Mouse (Mus musculus): ENCODE data around the gene Large2. TPM values are rescaled to one million over a fixed set of nuclear protein-coding genes. Genes with fewer than 3 reads are reported as not detected.
A peak's percentile ranks its signal among the peaks of the same experiment; 100 is the strongest.
"Not testable (repeated sequence)": the region's sequence is repeated elsewhere in the genome, so short reads cannot be mapped to it uniquely, and the experiment has no call there.

The Large2 gene
- total RNA-seq (2021) = under 1 TPM in 1 of 2 experiments, not detected in 1; 0.41 TPM
- long read RNA-seq, experiment 1, partial matches to known transcripts = 0 of 1 reads
- long read RNA-seq, experiment 1, other reads (novel, unspliced or antisense) = 1 of 1 reads
- long read RNA-seq, experiment 2 = 0 reads

DNA sequence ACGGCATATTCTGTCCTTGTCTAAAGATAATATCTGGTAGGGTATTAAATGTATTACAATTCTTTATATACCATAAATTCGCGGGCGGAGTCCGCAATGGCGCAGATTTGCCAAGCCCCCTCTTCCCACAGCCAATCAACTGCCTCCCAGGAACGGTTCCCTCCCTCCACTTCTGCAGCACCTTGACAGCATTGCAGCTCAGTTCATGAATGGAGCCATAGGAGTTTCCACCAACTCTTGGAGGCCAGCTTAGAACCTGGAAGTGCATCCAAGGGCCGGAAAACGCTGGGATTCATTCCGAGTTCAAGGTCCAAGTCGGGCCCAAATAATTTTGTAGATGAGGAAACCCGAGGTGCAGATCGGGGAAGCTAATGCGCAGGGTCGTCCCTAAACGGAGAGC is at the start of gene Large2, which contains the start of gene Pex16:
Large2 (minus strand) TSS at position 356 of the 400 bp plus-strand sequence.
Pex16 (plus strand) TSS at position 163 of the 400 bp plus-strand sequence.
- DNase-seq = peak; percentile 51 to 59

- peak; percentile 97 to 98 for DNase-seq
These were observed 49.2 kb upstream of the Large2 start for GRCm38 (mm10) chr2:92423702-92424461.

GRCm38 (mm10) chr2:92423156-92423555 is 48.5 kb upstream of the Large2 start:
- no peak for DNase-seq

- DNase-seq = peak in 1 of 2 experiments; percentile 32
These were observed 47.9 kb upstream of the Large2 start for GRCm38 (mm10) chr2:92422388-92423135.

GRCm38 (mm10) chr2:92421723-92422387 is 47.2 kb upstream of the Large2 start:
- peak; percentile 50 to 61 for DNase-seq

DNA sequence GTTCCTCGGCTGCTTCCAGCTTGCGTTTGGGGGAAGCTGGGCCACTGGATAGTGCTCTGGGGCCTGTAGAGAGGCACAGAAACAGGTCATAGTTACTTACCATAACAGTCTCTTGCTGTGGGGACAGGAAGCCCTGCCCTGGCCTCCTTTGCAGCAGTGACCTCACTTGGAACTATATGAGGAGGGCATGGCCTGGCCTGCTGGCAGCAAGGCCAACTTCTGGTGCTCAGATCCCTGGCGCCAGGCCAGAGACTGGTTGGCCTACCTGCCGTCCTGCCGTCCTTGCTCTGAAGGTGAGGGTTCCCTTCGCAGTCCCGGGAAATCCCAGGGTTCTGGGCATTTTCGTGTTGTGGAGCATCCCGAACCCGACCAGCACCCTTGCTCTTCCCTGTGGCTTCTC is 37.0 kb upstream of the Large2 start:
- peak in 1 of 2 experiments; percentile 32 for DNase-seq

GRCm38 (mm10) chr2:92408309-92409045 is 33.8 kb upstream of the Large2 start:
- no peak for DNase-seq

DNA sequence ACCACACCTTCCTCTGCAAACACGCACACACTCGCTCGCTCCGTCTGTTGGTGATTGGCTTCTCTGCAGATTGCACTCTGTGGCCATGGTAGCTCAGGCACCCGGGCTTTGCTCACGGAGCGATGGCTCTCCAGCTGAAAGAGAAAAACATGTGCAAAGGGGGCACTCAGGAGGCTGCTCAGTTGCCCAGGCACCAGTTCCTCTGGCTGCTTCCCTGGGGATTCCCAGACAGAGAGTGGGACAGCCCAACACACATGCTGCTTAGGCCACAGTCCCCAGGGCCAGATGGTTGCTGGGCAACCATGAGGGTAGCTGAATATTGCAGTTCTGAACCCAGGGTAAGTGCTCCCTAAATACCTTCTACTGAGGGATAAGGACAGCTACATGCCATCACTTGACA is 31.0 kb upstream of the Large2 start:
- no peak for DNase-seq

DNA sequence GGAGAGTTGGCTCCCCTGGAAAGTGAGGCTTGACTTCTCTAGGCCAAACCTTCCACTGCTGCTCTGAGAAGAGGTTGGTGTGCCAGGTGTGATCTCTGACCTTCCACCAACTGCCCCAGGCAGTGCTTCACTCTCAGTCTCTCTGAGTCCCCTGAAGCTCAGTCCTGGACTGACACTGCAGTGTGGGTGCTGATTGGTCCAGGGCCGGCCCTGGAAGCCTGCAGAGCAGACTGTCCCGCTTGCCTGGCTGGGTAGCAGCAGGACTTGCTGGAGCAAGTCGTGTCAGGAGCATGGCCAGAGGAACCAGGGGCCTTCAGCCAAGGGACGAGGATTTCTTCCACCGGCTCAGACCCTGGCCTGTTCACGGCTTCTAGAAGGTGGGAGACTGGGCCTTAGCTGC is 30.1 kb upstream of the Large2 start:
- no peak for DNase-seq

GRCm38 (mm10) chr2:92403776-92404319 is 29.2 kb upstream of the Large2 start:
- no peak for DNase-seq

- DNase-seq = no peak
These were observed 28.1 kb upstream of the Large2 start for GRCm38 (mm10) chr2:92402591-92403326.

DNA sequence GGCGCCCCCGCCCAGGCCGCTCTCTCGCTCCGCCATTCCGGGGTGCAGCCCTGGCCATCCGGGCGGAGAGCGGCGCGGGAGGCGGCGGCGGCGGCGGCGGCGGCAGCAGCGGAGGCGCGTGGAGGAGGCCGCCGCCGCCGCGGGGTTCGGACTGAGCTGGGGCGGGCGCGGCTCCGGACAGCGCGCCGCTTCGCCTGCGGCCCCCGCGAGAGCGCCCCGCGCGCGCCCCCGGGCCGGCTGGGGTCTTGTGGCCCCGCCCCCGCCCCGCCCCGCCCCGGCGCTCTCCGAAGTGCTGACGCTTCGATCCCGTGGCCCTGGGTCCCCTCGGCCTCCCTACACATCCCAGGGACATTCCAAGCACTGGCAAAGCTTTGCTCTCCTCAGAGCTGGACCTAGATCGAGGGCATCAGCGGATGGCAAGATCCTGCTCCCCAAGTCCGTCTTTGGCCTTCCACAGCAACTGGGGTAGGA is 26.5 kb upstream of the Large2 start, which contains the start of gene Mapk8ip1:
Mapk8ip1 (minus strand) TSS at position 173 of the 471 bp plus-strand sequence.
- no peak for DNase-seq

DNA sequence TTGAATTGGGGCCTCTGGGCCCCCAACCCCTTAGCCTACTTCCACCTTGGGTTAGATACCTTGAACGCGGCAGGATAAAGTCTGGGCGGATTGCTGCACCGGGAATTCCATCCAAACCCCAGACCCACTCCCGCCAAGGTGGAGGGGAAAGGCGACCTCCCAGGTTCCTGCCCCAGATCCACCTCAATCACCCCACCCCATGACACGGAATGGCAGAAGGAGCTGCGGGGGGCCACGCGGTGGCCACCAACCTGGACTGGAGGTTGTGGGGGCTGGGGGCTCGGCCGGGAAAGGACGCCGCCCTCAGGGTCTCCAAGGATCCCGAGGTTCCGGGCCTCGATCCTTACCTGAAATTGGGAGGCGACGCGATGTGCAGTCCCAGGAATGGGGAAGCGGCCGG is 26.0 kb upstream of the Large2 start:
- no peak for DNase-seq

GRCm38 (mm10) chr2:92399877-92400276 is 25.2 kb upstream of the Large2 start:
- not testable (repeated sequence) for DNase-seq

DNA sequence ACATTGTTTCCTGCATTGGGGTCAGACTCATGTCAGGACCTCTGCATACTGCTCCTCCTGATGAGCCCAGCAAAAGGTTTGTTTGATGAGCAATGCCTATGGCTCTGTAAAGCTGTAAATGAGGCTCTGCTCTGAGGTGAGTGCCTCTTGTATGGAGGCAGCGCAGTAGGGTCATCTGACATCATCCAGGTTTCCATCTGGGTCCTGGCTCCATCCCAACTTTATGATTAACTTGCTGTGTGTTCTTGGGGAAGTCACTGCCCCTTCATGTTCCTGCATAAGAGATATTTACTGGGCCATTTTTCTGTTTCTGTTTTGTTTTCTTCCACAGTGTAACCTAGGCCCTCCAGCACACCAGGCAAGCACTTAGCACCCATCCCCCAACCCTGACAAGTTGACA is 22.8 kb upstream of the Large2 start:
- no peak for DNase-seq

- DNase-seq = no peak
These were observed 20.9 kb upstream of the Large2 start for GRCm38 (mm10) chr2:92395535-92395934.

- DNase-seq = no peak
These were observed 17.9 kb upstream of the Large2 start for GRCm38 (mm10) chr2:92392318-92393264.

- no peak for DNase-seq
These were observed 17.1 kb upstream of the Large2 start for GRCm38 (mm10) chr2:92391703-92392317.

DNA sequence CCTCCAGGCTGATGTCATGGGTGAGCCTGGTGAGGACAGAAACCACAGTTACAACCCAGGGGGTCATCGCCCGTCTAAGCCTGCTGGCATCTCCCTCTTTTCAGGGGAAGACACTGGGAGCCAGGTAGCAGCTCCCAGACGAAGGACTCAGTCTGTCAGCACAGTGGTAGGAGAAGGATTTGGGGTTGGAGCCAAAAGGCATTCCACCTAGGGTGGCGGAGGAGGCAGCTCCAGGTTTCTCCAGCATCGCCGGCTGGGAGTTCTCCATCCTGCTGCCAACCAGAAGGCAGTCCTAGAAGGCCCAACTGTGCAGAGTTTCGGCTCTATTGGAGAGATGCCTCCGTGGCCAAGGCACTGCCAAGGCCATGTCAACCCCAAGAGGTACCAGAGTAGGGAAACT is 16.4 kb upstream of the Large2 start:
- no peak for DNase-seq
